In genomic region chr8:78426875-78427768, GRCm38 (mm10) we compare ENCODE assay signal across 15 mouse cellular contexts. TPM values are rescaled to one million over a fixed set of nuclear protein-coding genes. Genes with fewer than 3 reads are reported as not detected.
DNase-seq lines count a peak whose midpoint lies in the region; ATAC-seq and TF ChIP-seq lines count a peak whose summit lies in the region.
"Had no signal": no experiment of that assay in that cellular context is flagged by ENCODE, and none has a peak within 500 bp of the region (broad histone marks: within the 10 kb centered on the region; RNA-seq: fewer than 3 reads in every experiment).

No protein-coding gene starts in this region.

- no peak for TF ChIP-seq CTCF in ES-Bruce4 (IDR thresholded peaks at IDR 0.05; ENCODE audit: low read depth, low read length)
- TF ChIP-seq CTCF in midbrain, postnatal 0 days (IDR thresholded peaks at IDR 0.05) = no peak
- TF ChIP-seq CTCF in thymus, adult 2 months (IDR thresholded peaks at IDR 0.05; ENCODE audit: borderline replicate concordance, control insufficient read depth, extremely low read depth, insufficient read depth, low read length, poor library complexity) = no peak

- intact Hi-C loops in left cerebral cortex, postnatal 10 days (cut with DNase I) = loop anchor here (10.0 kb wide), 2 partner anchors 218 to 362 kb away; no protein-coding TSS in a partner anchor

- H3K27ac ChIP-seq in ES-Bruce4 (ENCODE audit: insufficient read depth, low read length) = no peak overlapping the region
- H3K27ac ChIP-seq in forebrain, embryonic 10.5 days = no peak overlapping the region
- peak overlapping the region; percentile 27; the same call in 1 of the 2 replicates for H3K27ac ChIP-seq in hindbrain, embryonic 15.5 days (replicated peaks)
- H3K27ac ChIP-seq in midbrain, postnatal 0 days (ENCODE audit: low read depth, low read length) = peak overlapping the region; percentile 38; the same call in 1 of the 2 replicates
- no peak overlapping the region for H3K27ac ChIP-seq in thymus, adult 2 months (ENCODE audit: control insufficient read depth, insufficient read depth, low read length)
- H3K27ac ChIP-seq: liver, embryonic 12.5 days had no signal

- peak overlapping the region; percentile 31 for H3K4me3 ChIP-seq in ES-Bruce4 (ENCODE audit: low read depth, low read length)
- H3K4me3 ChIP-seq in forebrain, embryonic 10.5 days = peak overlapping the region; percentile 22; the same call in 1 of the 2 replicates
- H3K4me3 ChIP-seq in hindbrain, embryonic 15.5 days = peak overlapping the region; percentile 7
- H3K4me3 ChIP-seq in midbrain, postnatal 0 days (ENCODE audit: low read depth, low read length) = peak overlapping the region; percentile 20
- no peak overlapping the region for H3K4me3 ChIP-seq in thymus, adult 2 months (ENCODE audit: control insufficient read depth, insufficient read depth, low read length)
- H3K4me3 ChIP-seq: liver, embryonic 12.5 days had no signal

- H3K9ac ChIP-seq in ES-Bruce4 (ENCODE audit: low read depth, poor library complexity, severe bottlenecking) = no peak overlapping the region
- H3K9ac ChIP-seq in hindbrain, embryonic 15.5 days = no peak overlapping the region
- no peak overlapping the region; the same call in 1 of the 2 replicates for H3K9ac ChIP-seq in midbrain, postnatal 0 days (replicated peaks; ENCODE audit: low read length, poor library complexity, severe bottlenecking)
- H3K9ac ChIP-seq: liver, embryonic 12.5 days had no signal

- peaks cover 28% of the 10 kb centered on the region for H3K27me3 ChIP-seq in ES-Bruce4 (ENCODE audit: control insufficient read depth, insufficient read depth, low read length, poor library complexity, severe bottlenecking)
- peaks cover 100% of the 10 kb centered on the region for H3K27me3 ChIP-seq in forebrain, embryonic 10.5 days (ENCODE audit: poor library complexity, severe bottlenecking)
- peaks cover 76% of the 10 kb centered on the region for H3K27me3 ChIP-seq in hindbrain, embryonic 15.5 days
- peaks cover 41% of the 10 kb centered on the region for H3K27me3 ChIP-seq in midbrain, postnatal 0 days (ENCODE audit: insufficient read depth, low read length)
- peaks cover 3% of the 10 kb centered on the region; the same call in 1 of the 2 replicates for H3K27me3 ChIP-seq in thymus, adult 2 months (ENCODE audit: control insufficient read depth, insufficient read depth, low read length)

- H3K36me3 ChIP-seq in ES-Bruce4 (ENCODE audit: control insufficient read depth, insufficient read depth, low read length, poor library complexity, severe bottlenecking) = no peaks in the 10 kb centered on the region
- no peaks in the 10 kb centered on the region for H3K36me3 ChIP-seq in forebrain, embryonic 10.5 days (replicated peaks)
- no peaks in the 10 kb centered on the region for H3K36me3 ChIP-seq in hindbrain, embryonic 15.5 days
- H3K36me3 ChIP-seq in midbrain, postnatal 0 days (ENCODE audit: insufficient read depth, low read length) = no peaks in the 10 kb centered on the region
- no peaks in the 10 kb centered on the region for H3K36me3 ChIP-seq in thymus, adult 2 months (ENCODE audit: control insufficient read depth, insufficient read depth, low read length)
- H3K36me3 ChIP-seq: liver, embryonic 12.5 days had no signal

- H3K4me2 ChIP-seq in hindbrain, embryonic 15.5 days = peak overlapping the region; percentile 43
- H3K4me2 ChIP-seq in midbrain, postnatal 0 days (ENCODE audit: low read depth, low read length, poor library complexity, severe bottlenecking) = peak overlapping the region; percentile 51
- H3K4me2 ChIP-seq: liver, embryonic 12.5 days had no signal

- under 1% methylated on average over 32 of the region's 32 CpGs for WGBS in forebrain, embryonic 10.5 days
- under 1% methylated on average over 32 of the region's 32 CpGs for WGBS in hindbrain, embryonic 15.5 days
- WGBS in midbrain, postnatal 0 days = 2% methylated on average over 32 of the region's 32 CpGs
- WGBS in thymus, adult 2 months = 12% methylated on average over 32 of the region's 32 CpGs

- no peak for TF ChIP-seq POLR2A in ES-Bruce4 (IDR thresholded peaks at IDR 0.05; ENCODE audit: insufficient read depth, low read length)
- no peak for TF ChIP-seq POLR2A in thymus, adult 2 months (IDR thresholded peaks at IDR 0.05; ENCODE audit: control insufficient read depth, extremely low read depth, insufficient read depth, low read length, poor library complexity)

- H3K9me3 ChIP-seq in ES-Bruce4 (replicated peaks; ENCODE audit: control insufficient read depth, insufficient read depth, low read length, poor library complexity, severe bottlenecking) = no peaks in the 10 kb centered on the region
- H3K9me3 ChIP-seq in forebrain, embryonic 10.5 days = no peaks in the 10 kb centered on the region
- H3K9me3 ChIP-seq in hindbrain, embryonic 15.5 days = no peaks in the 10 kb centered on the region
- H3K9me3 ChIP-seq in midbrain, postnatal 0 days (ENCODE audit: low read length) = no peaks in the 10 kb centered on the region
- H3K9me3 ChIP-seq: liver, embryonic 12.5 days had no signal

- DNase-seq in forebrain, embryonic 10.5 days (ENCODE audit: extremely low spot score, low spot score) = peak; percentile 25
- DNase-seq in midbrain, postnatal 0 days (ENCODE audit: low spot score) = no peak
- no peak for DNase-seq in MN1 (ENCODE audit: low spot score)
- no peak for DNase-seq in adrenal gland, postnatal 14 days
- no peak for DNase-seq in left cerebral cortex, postnatal 10 days (ENCODE audit: extremely low spot score in 1 of 2, low spot score in 2 of 2)
- DNase-seq in thymus, adult 2 months = no peak
- DNase-seq: adrenal gland, postnatal 36 days; cerebellum, adult 18-20 months; gastrocnemius, postnatal 14 days; heart, postnatal 10 days had no signal

- H3K4me1 ChIP-seq in ES-Bruce4 (ENCODE audit: control insufficient read depth, insufficient read depth, low read length) = no peaks in the 10 kb centered on the region
- H3K4me1 ChIP-seq in forebrain, embryonic 10.5 days = peaks cover 15% of the 10 kb centered on the region
- H3K4me1 ChIP-seq in hindbrain, embryonic 15.5 days (replicated peaks) = peaks cover 13% of the 10 kb centered on the region
- peaks cover 4% of the 10 kb centered on the region; the same call in 1 of the 2 replicates for H3K4me1 ChIP-seq in midbrain, postnatal 0 days (ENCODE audit: insufficient read depth, low read length)
- no peaks in the 10 kb centered on the region for H3K4me1 ChIP-seq in thymus, adult 2 months (replicated peaks; ENCODE audit: control insufficient read depth, insufficient read depth, low read length)
- H3K4me1 ChIP-seq: liver, embryonic 12.5 days had no signal

- no peak for TF ChIP-seq EP300 in ES-Bruce4 (IDR thresholded peaks at IDR 0.05; ENCODE audit: insufficient read depth, low read depth, low read length)

- ATAC-seq in hindbrain, embryonic 15.5 days (ENCODE audit: low FRiP score, low read depth) = peak; percentile 56
- ATAC-seq in midbrain, postnatal 0 days (ENCODE audit: low FRiP score) = peak; percentile 47
- ATAC-seq: liver, embryonic 12.5 days had no signal

RNA-seq across cellular contexts. Expression of gene Pou4f2, which starts 9.3 kb away (rescaled TPM):
- polyA plus RNA-seq in ES-Bruce4 (2011; ENCODE audit: insufficient read depth, insufficient read length, low read depth, missing spikeins) = 0.41 TPM in 1 of 2 replicates, not detected in the other
- not detected in 2 replicates for polyA plus RNA-seq in forebrain, embryonic 10.5 days (2016; fragmentation: Nextera tagmentation; extraction: Ambion mirVana)
- 4.8 and 6.8 TPM in 2 replicates for polyA plus RNA-seq in hindbrain, embryonic 15.5 days (2015; fragmentation: Nextera tagmentation; extraction: Ambion mirVana)
- 34.6 and 34.8 TPM in 2 replicates for total RNA-seq in midbrain, postnatal 0 days (2014; rRNA removed)
- polyA plus RNA-seq in midbrain, postnatal 0 days (2015; fragmentation: Nextera tagmentation; extraction: Ambion mirVana) = 13.0 and 14.4 TPM in 2 replicates
- not detected in 2 replicates for total RNA-seq in adrenal gland, postnatal 14 days (2021)
- not detected for total RNA-seq in left cerebral cortex, postnatal 10 days (2021)
- 0.06 TPM in 1 of 2 replicates, not detected in the other for polyA plus RNA-seq in thymus, adult 2 months (2012; rRNA removed)
- total RNA-seq: adrenal gland, postnatal 36 days; gastrocnemius, postnatal 14 days; heart, postnatal 10 days; left cerebral cortex, adult 18-20 months had no signal
- polyA plus RNA-seq: kidney, embryonic 14.5 days; liver, embryonic 12.5 days had no signal

Comparison
In these comparisons a context has a peak if more than half of its experiments do, and no peak if none do; other contexts are left out.
1. H3K27ac ChIP-seq: peak in hindbrain, embryonic 15.5 days (single experiment) and midbrain, postnatal 0 days (single experiment); none in ES-Bruce4 (single experiment), forebrain, embryonic 10.5 days (single experiment) and thymus, adult 2 months (single experiment).